Comparison of ENCODE assay signal across 8 mouse cellular contexts in genomic region chr10:81596611-81597010, GRCm38 (mm10). TPM values are rescaled to one million over a fixed set of nuclear protein-coding genes. Genes with fewer than 3 reads are reported as not detected.
A peak's percentile ranks its signal among the peaks of the same experiment; 100 is the strongest.
DNase-seq lines count a peak whose midpoint lies in the region; ATAC-seq and TF ChIP-seq lines count a peak whose summit lies in the region.

No protein-coding gene starts in this region.

- H3K9me3 ChIP-seq in limb, embryonic 12.5 days = no peaks in the 10 kb centered on the region
- no peaks in the 10 kb centered on the region for H3K9me3 ChIP-seq in neural tube, embryonic 12.5 days

- H3K4me1 ChIP-seq in heart, adult 2 months (ENCODE audit: control insufficient read depth, insufficient read depth, low read length) = peaks cover 7% of the 10 kb centered on the region
- peaks cover 73% of the 10 kb centered on the region for H3K4me1 ChIP-seq in limb, embryonic 12.5 days (replicated peaks)
- peaks cover 43% of the 10 kb centered on the region for H3K4me1 ChIP-seq in neural tube, embryonic 12.5 days

- peak; percentile 62 for DNase-seq in embryo, embryonic 11 days
- no peak for DNase-seq in embryo, embryonic 10 days (ENCODE audit: low spot score)
- peak; percentile 73 for DNase-seq in adipocyte (ENCODE audit: low spot score)
- DNase-seq in heart, adult 2 months = peak; percentile 62 to 68
- DNase-seq in layer of hippocampus, postnatal 14 days (ENCODE audit: low spot score in 2 of 2) = no peak
- no peak for DNase-seq in yolk sac, embryonic 10.5 days (ENCODE audit: low spot score)

- peak overlapping the region; percentile 33; the same call in 1 of the 2 replicates for H3K9ac ChIP-seq in heart, adult 2 months (ENCODE audit: low read depth, low read length)
- peak overlapping the region; percentile 37 for H3K9ac ChIP-seq in limb, embryonic 12.5 days (replicated peaks)
- no peak overlapping the region for H3K9ac ChIP-seq in neural tube, embryonic 12.5 days

- ATAC-seq in limb, embryonic 12.5 days (ENCODE audit: insufficient number of reproducible peaks, insufficient read depth, low FRiP score, low TSS enrichment, low read depth) = 0 out of 2 replicates have a peak, but pooled peaks have one; percentile 0
- peak; percentile 41 for ATAC-seq in neural tube, embryonic 12.5 days (ENCODE audit: low FRiP score, low read depth)

- H3K79me2 ChIP-seq in heart, adult 2 months (replicated peaks; ENCODE audit: control insufficient read depth, insufficient read depth, low read length) = no peaks in the 10 kb centered on the region

- no peaks in the 10 kb centered on the region for H3K27me3 ChIP-seq in heart, adult 2 months (ENCODE audit: control insufficient read depth, insufficient read depth, low read length)
- H3K27me3 ChIP-seq in limb, embryonic 12.5 days = peaks cover 26% of the 10 kb centered on the region
- peaks cover 56% of the 10 kb centered on the region for H3K27me3 ChIP-seq in neural tube, embryonic 12.5 days (replicated peaks)

- no peak overlapping the region for H3K4me3 ChIP-seq in heart, adult 2 months
- H3K4me3 ChIP-seq in limb, embryonic 12.5 days (replicated peaks) = peak overlapping the region; percentile 24
- no peak overlapping the region for H3K4me3 ChIP-seq in neural tube, embryonic 12.5 days

- H3K36me3 ChIP-seq in heart, adult 2 months (ENCODE audit: control insufficient read depth, insufficient read depth, low read length) = no peaks in the 10 kb centered on the region
- no peaks in the 10 kb centered on the region for H3K36me3 ChIP-seq in limb, embryonic 12.5 days
- H3K36me3 ChIP-seq in neural tube, embryonic 12.5 days = no peaks in the 10 kb centered on the region

- TF ChIP-seq EP300 in heart, adult 2 months (IDR thresholded peaks at IDR 0.05; ENCODE audit: insufficient read depth, low read depth, low read length) = no peak

- H3K4me2 ChIP-seq in limb, embryonic 12.5 days = peak overlapping the region; percentile 53
- H3K4me2 ChIP-seq in neural tube, embryonic 12.5 days (replicated peaks) = peak overlapping the region; percentile 46

- peak overlapping the region; percentile 53 for H3K27ac ChIP-seq in heart, adult 2 months
- H3K27ac ChIP-seq in limb, embryonic 12.5 days = peak overlapping the region; percentile 90
- H3K27ac ChIP-seq in neural tube, embryonic 12.5 days = no peak overlapping the region

- no peak for TF ChIP-seq CTCF in heart, adult 2 months (IDR thresholded peaks at IDR 0.05)

- TF ChIP-seq POLR2A in heart, adult 2 months (IDR thresholded peaks at IDR 0.05; ENCODE audit: insufficient read depth, low read depth, low read length) = no peak

- 9% methylated on average over 10 of the region's 10 CpGs for whole genome bisulfite sequencing in heart, adult 2 months
- 1% methylated on average over 10 of the region's 10 CpGs for WGBS in limb, embryonic 12.5 days
- WGBS in neural tube, embryonic 12.5 days = 0% methylated on average over 10 of the region's 10 CpGs

- intact Hi-C loops in heart, adult 2 months (cut with DNase I) = no loop called here

RNA-seq across cellular contexts. Expression of gene Tle6, which starts 4.3 kb away (rescaled TPM):
- 1 to 10 TPM; 5.1 to 7.7 TPM for total RNA-seq in heart, adult 2 months (2021)
- 19.0 and 20.1 TPM in 2 replicates for polyA plus RNA-seq in heart, adult 2 months (2012; rRNA removed)
- 15.2 TPM in 2 replicates for polyA plus RNA-seq in limb, embryonic 12.5 days (2016; fragmentation: Nextera tagmentation; extraction: Ambion mirVana)
- polyA plus RNA-seq in neural tube, embryonic 12.5 days (2016; fragmentation: Nextera tagmentation; extraction: Ambion mirVana) = 6.4 and 7.3 TPM in 2 replicates
- total RNA-seq in layer of hippocampus, postnatal 14 days (2021) = 1 to 10 TPM; 2.0 to 3.5 TPM

RNA-seq across cellular contexts. Expression of gene BC025920, which starts 9.5 kb away (rescaled TPM):
- 1 to 10 TPM; 2.5 to 3.7 TPM for total RNA-seq in heart, adult 2 months (2021)
- 1.9 and 2.5 TPM in 2 replicates for polyA plus RNA-seq in heart, adult 2 months (2012; rRNA removed)
- 2.0 and 2.2 TPM in 2 replicates for polyA plus RNA-seq in limb, embryonic 12.5 days (2016; fragmentation: Nextera tagmentation; extraction: Ambion mirVana)
- polyA plus RNA-seq in neural tube, embryonic 12.5 days (2016; fragmentation: Nextera tagmentation; extraction: Ambion mirVana) = 1.4 and 2.3 TPM in 2 replicates
- 1 to 10 TPM; 2.6 to 2.8 TPM for total RNA-seq in layer of hippocampus, postnatal 14 days (2021)

RNA-seq across cellular contexts. Expression of gene Tle2, which starts 22.2 kb away (rescaled TPM):
- total RNA-seq in heart, adult 2 months (2021) = 1 to 10 TPM; 6.8 to 7.4 TPM
- 40.9 and 43.8 TPM in 2 replicates for polyA plus RNA-seq in heart, adult 2 months (2012; rRNA removed)
- 39.4 and 45.6 TPM in 2 replicates for polyA plus RNA-seq in limb, embryonic 12.5 days (2016; fragmentation: Nextera tagmentation; extraction: Ambion mirVana)
- polyA plus RNA-seq in neural tube, embryonic 12.5 days (2016; fragmentation: Nextera tagmentation; extraction: Ambion mirVana) = 18.1 and 19.6 TPM in 2 replicates
- total RNA-seq in layer of hippocampus, postnatal 14 days (2021) = 10 to 100 TPM; 23.3 to 25.9 TPM

RNA-seq across cellular contexts. Expression of gene Sirt6, which starts 31.0 kb away (rescaled TPM):
- 1 to 10 TPM; 7.0 to 7.9 TPM for total RNA-seq in heart, adult 2 months (2021)
- polyA plus RNA-seq in heart, adult 2 months (2012; rRNA removed) = 11.5 and 15.4 TPM in 2 replicates
- polyA plus RNA-seq in limb, embryonic 12.5 days (2016; fragmentation: Nextera tagmentation; extraction: Ambion mirVana) = 55.8 and 57.5 TPM in 2 replicates
- polyA plus RNA-seq in neural tube, embryonic 12.5 days (2016; fragmentation: Nextera tagmentation; extraction: Ambion mirVana) = 53.3 and 56.6 TPM in 2 replicates
- total RNA-seq in layer of hippocampus, postnatal 14 days (2021) = 10 to 100 TPM; 27.8 to 30.3 TPM

RNA-seq across cellular contexts. Expression of gene Ankrd24, which starts 31.7 kb away (rescaled TPM):
- 1 to 10 TPM; 7.8 to 7.9 TPM for total RNA-seq in heart, adult 2 months (2021)
- polyA plus RNA-seq in heart, adult 2 months (2012; rRNA removed) = 33.7 and 46.5 TPM in 2 replicates
- 10.1 and 10.4 TPM in 2 replicates for polyA plus RNA-seq in limb, embryonic 12.5 days (2016; fragmentation: Nextera tagmentation; extraction: Ambion mirVana)
- polyA plus RNA-seq in neural tube, embryonic 12.5 days (2016; fragmentation: Nextera tagmentation; extraction: Ambion mirVana) = 8.8 and 9.0 TPM in 2 replicates
- total RNA-seq in layer of hippocampus, postnatal 14 days (2021) = 10 to 100 TPM; 32.5 to 36.3 TPM

Comparison
In these comparisons a context has a peak if more than half of its experiments do, and no peak if none do; other contexts are left out.
1. DNase-seq: peak in embryo, embryonic 11 days (single experiment), adipocyte (single experiment) and heart, adult 2 months (2 of 2); none in embryo, embryonic 10 days (single experiment), layer of hippocampus, postnatal 14 days (0 of 2) and yolk sac, embryonic 10.5 days (single experiment).